Mouse (Mus musculus) hindbrain, embryonic 16.5 days (tissue): ENCODE data around the gene Tmem159. TPM values are rescaled to one million over a fixed set of nuclear protein-coding genes. Genes with fewer than 3 reads are reported as not detected.

Experiments used
- ATAC-seq: fragments of 200-750 bp; cut with Nextera tagmentation; 2 replicates; pipeline ENCODE4 v1.8.0; 2017; ENCODE audit warnings: moderate TSS enrichment, moderate library complexity
- H3K27ac ChIP-seq: fragments of 300-500 bp; sonication (generic); 2 replicates; pipeline ENCODE4 v1.5.1; 2014; ENCODE audit warnings: low read depth, mild to moderate bottlenecking, control low read depth, low read length, moderate library complexity
- H3K27me3 ChIP-seq: fragments of 300-500 bp; sonication (generic); replicated peaks from 2 replicates; pipeline ENCODE4 v1.6.1; 2014; ENCODE audit warnings: low read length; ENCODE audit not compliant: control insufficient read depth, insufficient read depth
- H3K36me3 ChIP-seq: fragments of 300-500 bp; sonication (generic); 2 replicates; pipeline ENCODE4 v1.6.1; 2014; ENCODE audit warnings: mild to moderate bottlenecking, low read length, moderate library complexity, mixed read lengths; ENCODE audit not compliant: control insufficient read depth, insufficient read depth
- H3K4me1 ChIP-seq: fragments of 300-500 bp; sonication (generic); 2 replicates; pipeline ENCODE4 v1.6.1; 2014; ENCODE audit warnings: low read depth, low read length; ENCODE audit not compliant: control insufficient read depth, insufficient read depth
- H3K4me2 ChIP-seq: fragments of 300-500 bp; sonication (generic); 2 replicates; pipeline ENCODE4 v1.6.1; 2014; ENCODE audit warnings: mild to moderate bottlenecking, low read length, control low read depth, moderate library complexity
- H3K4me3 ChIP-seq: fragments of 300-500 bp; sonication (generic); 2 replicates; pipeline ENCODE4 v1.5.1; 2014; ENCODE audit warnings: mild to moderate bottlenecking, low read length, control low read depth, moderate library complexity
- H3K9ac ChIP-seq: fragments of 300-500 bp; sonication (generic); 2 replicates; pipeline ENCODE4 v1.6.1; 2014; ENCODE audit warnings: low read depth, mild to moderate bottlenecking, control low read depth, low read length, moderate library complexity
- H3K9me3 ChIP-seq: fragments of 300-500 bp; sonication (generic); 2 replicates; pipeline ENCODE4 v1.6.1; 2014; ENCODE audit warnings: mild to moderate bottlenecking, low read length, moderate library complexity; ENCODE audit not compliant: control insufficient read depth
- WGBS: fragments of 180-500 bp; shearing (Covaris S2); extraction: QIAGEN DNeasy Blood & Tissue Kit; methylation state at CpG from one replicate; pipeline ENCODE4 v1.1.7; 2014; 5-methylcytosine and 5-hydroxymethylcytosine counted together
- polyA plus RNA-seq: library from polyadenylated mRNA; unstranded; fragments of >200 nt; fragmentation: Nextera tagmentation; extraction: Ambion mirVana; gene quantifications from 2 replicates; pipeline ENCODE4 v1.2.1, GENCODE M21; 2015

Gene Tmem159
- polyA plus RNA-seq: 17.1 and 19.3 TPM in 2 replicates

- H3K4me1 ChIP-seq: no peaks in the 10 kb centered on the region; the same call in 1 of the 2 replicates
- 1% methylated on average over 42 of the region's 42 CpGs for WGBS
- H3K9ac ChIP-seq: peak within 1 kb of the TSS; percentile 71
- H3K27ac ChIP-seq: no peak within 1 kb of the TSS
- H3K27me3 ChIP-seq: no peaks in the 10 kb centered on the region
- H3K4me3 ChIP-seq: peak within 1 kb of the TSS; percentile 66
- peak; percentile 92 for ATAC-seq
- H3K36me3 ChIP-seq: no peaks in the 10 kb centered on the region; the same call in 1 of the 2 replicates
- H3K9me3 ChIP-seq: no peaks in the 10 kb centered on the region
- H3K4me2 ChIP-seq: peak within 1 kb of the TSS; percentile 93
Observed at GRCm38 (mm10) chr7:120102164-120102972, at the start of gene Tmem159. TSS of gene Tmem159 (plus strand) at chr7:120102353.

- no peak for ATAC-seq
- Histone ChIP-seq H3K9ac (no peak overlapping the region), H3K36me3 (no peaks in the 10 kb centered on the region), H3K4me2 (no peak overlapping the region), H3K4me1 (no peaks in the 10 kb centered on the region), H3K27ac (no peak overlapping the region), H3K9me3 (no peaks in the 10 kb centered on the region), H3K4me3 (no peak overlapping the region), H3K27me3 (no peaks in the 10 kb centered on the region)
- 60% methylated on average over 2 of the region's 2 CpGs for WGBS
Observed at GRCm38 (mm10) chr7:120054016-120054415, 48.1 kb upstream of the Tmem159 start.

- 85% methylated on average over 3 of the region's 3 CpGs for WGBS
- ATAC-seq: no peak
- H3K27me3 ChIP-seq: no peaks in the 10 kb centered on the region
- no peak overlapping the region for H3K4me3 ChIP-seq
- no peaks in the 10 kb centered on the region for H3K36me3 ChIP-seq
- no peaks in the 10 kb centered on the region for H3K4me1 ChIP-seq
- no peak overlapping the region for H3K9ac ChIP-seq
- no peaks in the 10 kb centered on the region for H3K9me3 ChIP-seq
- H3K4me2 ChIP-seq: no peak overlapping the region
- no peak overlapping the region for H3K27ac ChIP-seq
Observed at GRCm38 (mm10) chr7:120055479-120055878, 46.7 kb upstream of the Tmem159 start.

- H3K4me3 ChIP-seq: no peak overlapping the region
Observed at GRCm38 (mm10) chr7:120064045-120064444, 38.1 kb upstream of the Tmem159 start.

GRCm38 (mm10) chr7:120068114-120068513, 34.0 kb upstream of the Tmem159 start:
- Histone ChIP-seq H3K4me1 (peaks cover 3% of the 10 kb centered on the region; the same call in 1 of the 2 replicates), H3K4me2 (no peak overlapping the region), H3K27ac (no peak overlapping the region), H3K9me3 (no peaks in the 10 kb centered on the region), H3K9ac (no peak overlapping the region), H3K4me3 (no peak overlapping the region), H3K36me3 (no peaks in the 10 kb centered on the region), H3K27me3 (no peaks in the 10 kb centered on the region)
- ATAC-seq: 0 out of 2 replicates have a peak, but pooled peaks have one; percentile 17
- 86% methylated on average over 3 of the region's 3 CpGs for WGBS

More at GRCm38 (mm10) chr7:120064045-120064444, 38.1 kb upstream of the Tmem159 start:
- no peak overlapping the region for H3K27ac ChIP-seq
- ATAC-seq: no peak
- no peaks in the 10 kb centered on the region for H3K36me3 ChIP-seq
- no peak overlapping the region for H3K9ac ChIP-seq
- no peaks in the 10 kb centered on the region; the same call in 1 of the 2 replicates for H3K4me1 ChIP-seq
- H3K27me3 ChIP-seq: no peaks in the 10 kb centered on the region
- H3K9me3 ChIP-seq: no peaks in the 10 kb centered on the region
- H3K4me2 ChIP-seq: no peak overlapping the region
- 81% methylated on average over 1 of the region's 1 CpGs for WGBS

- no peaks in the 10 kb centered on the region for H3K9me3 ChIP-seq
- H3K9ac ChIP-seq: no peak overlapping the region
- no peak overlapping the region for H3K4me3 ChIP-seq
- no peaks in the 10 kb centered on the region for H3K36me3 ChIP-seq
- H3K27me3 ChIP-seq: no peaks in the 10 kb centered on the region
- WGBS: 13% methylated on average over 3 of the region's 3 CpGs
- H3K4me2 ChIP-seq: no peak overlapping the region
- peaks cover 3% of the 10 kb centered on the region; the same call in 1 of the 2 replicates for H3K4me1 ChIP-seq
- no peak overlapping the region for H3K27ac ChIP-seq
- peak; percentile 34; the same call in 1 of the 2 replicates for ATAC-seq
Observed at GRCm38 (mm10) chr7:120069164-120069563, 33.0 kb upstream of the Tmem159 start.

GRCm38 (mm10) chr7:120080177-120080576, 22.0 kb upstream of the Tmem159 start:
- Histone ChIP-seq H3K9ac (no peak overlapping the region), H3K27me3 (no peaks in the 10 kb centered on the region), H3K4me3 (no peak overlapping the region), H3K4me1 (no peaks in the 10 kb centered on the region), H3K36me3 (no peaks in the 10 kb centered on the region), H3K27ac (no peak overlapping the region), H3K4me2 (no peak overlapping the region), H3K9me3 (no peaks in the 10 kb centered on the region)
- 79% methylated on average over 3 of the region's 3 CpGs for WGBS
- ATAC-seq: no peak

GRCm38 (mm10) chr7:120093033-120093432, 9.1 kb upstream of the Tmem159 start:
- no peak overlapping the region for H3K4me3 ChIP-seq
- H3K27me3 ChIP-seq: no peaks in the 10 kb centered on the region
- H3K4me2 ChIP-seq: no peak overlapping the region
- no peaks in the 10 kb centered on the region for H3K9me3 ChIP-seq
- no peak overlapping the region for H3K27ac ChIP-seq
- no peak overlapping the region for H3K9ac ChIP-seq
- no peak for ATAC-seq
- H3K36me3 ChIP-seq: no peaks in the 10 kb centered on the region
- 47% methylated on average over 5 of the region's 5 CpGs for WGBS
- no peaks in the 10 kb centered on the region for H3K4me1 ChIP-seq

GRCm38 (mm10) chr7:120094216-120094615, 7.9 kb upstream of the Tmem159 start:
- Histone ChIP-seq H3K27me3 (no peaks in the 10 kb centered on the region), H3K9me3 (no peaks in the 10 kb centered on the region), H3K4me2 (no peak overlapping the region), H3K27ac (no peak overlapping the region), H3K9ac (no peak overlapping the region), H3K4me1 (no peaks in the 10 kb centered on the region), H3K4me3 (no peak overlapping the region), H3K36me3 (no peaks in the 10 kb centered on the region)
- WGBS: 93% methylated on average over 3 of the region's 3 CpGs
- ATAC-seq: no peak
